Mouse (Mus musculus): ENCODE data around the gene Cela2a. TPM values are rescaled to one million over a fixed set of nuclear protein-coding genes. Genes with fewer than 3 reads are reported as not detected.

Gene Cela2a
- polyA plus RNA-seq, 1 experiment from 2014 or later = 0.18 TPM

DNA sequence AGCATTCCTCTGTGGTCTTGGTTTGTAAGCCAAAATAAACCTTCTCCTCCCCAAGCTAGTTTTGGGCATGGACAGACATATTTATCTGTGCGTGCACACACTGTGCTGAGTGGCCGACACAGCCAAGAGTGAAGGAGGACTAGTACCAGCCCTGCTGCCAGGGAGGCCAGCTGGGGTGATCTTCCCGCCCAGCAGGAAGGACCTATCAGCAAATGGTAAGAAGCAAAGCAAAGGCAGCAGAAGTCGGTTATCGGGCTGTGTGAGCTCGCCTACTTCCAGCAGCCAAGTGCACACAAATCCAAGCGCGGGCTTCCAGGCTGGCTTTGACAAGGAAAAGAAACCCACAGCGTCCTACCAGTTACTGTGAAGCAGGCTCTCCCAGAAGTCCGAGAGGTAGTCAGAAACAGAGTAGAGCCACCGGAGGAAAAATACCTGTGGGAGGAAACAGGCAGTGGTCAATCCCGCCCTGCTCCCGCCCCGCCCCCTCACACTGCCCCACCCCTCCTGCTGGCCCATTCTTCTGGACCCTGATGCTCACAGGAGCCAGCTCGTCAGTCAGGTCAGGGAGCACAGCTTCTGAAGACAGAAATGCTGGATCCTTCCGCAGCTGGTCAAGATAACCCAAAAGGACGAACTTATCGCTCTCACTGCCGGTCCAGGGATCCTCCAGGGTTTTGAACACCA, 58.5 kb downstream of the Cela2a start:
- H3K4me1 ChIP-seq (replicated peaks; ENCODE audit: insufficient read depth, low read length) = peaks cover 7% of the 10 kb centered on the region; the same call in 1 of the 2 replicates
- H3K27ac ChIP-seq = peak overlapping the region; percentile 65
- no peak overlapping the region for H3K9ac ChIP-seq (ENCODE audit: low read depth, low read length)
- H3K4me2 ChIP-seq (ENCODE audit: low read length) = no peak overlapping the region
- no peak for TF ChIP-seq CTCF (IDR thresholded peaks at IDR 0.05; ENCODE audit: low read depth)
- 61% methylated on average over 19 of the region's 19 CpGs for whole genome bisulfite sequencing
- H3K9me3 ChIP-seq (replicated peaks; ENCODE audit: low read length) = no peaks in the 10 kb centered on the region
- DNase-seq (ENCODE audit: low spot score) (peak; percentile 35), ATAC-seq (replicated peaks; ENCODE audit: low FRiP score, low read depth) (no peak)
- peaks cover 50% of the 10 kb centered on the region for H3K36me3 ChIP-seq (ENCODE audit: insufficient read depth, low read length)
- H3K4me3 ChIP-seq (replicated peaks; ENCODE audit: low read depth, low read length) = no peak overlapping the region
- H3K27me3 ChIP-seq (ENCODE audit: insufficient read depth, low read length) = no peaks in the 10 kb centered on the region

DNA sequence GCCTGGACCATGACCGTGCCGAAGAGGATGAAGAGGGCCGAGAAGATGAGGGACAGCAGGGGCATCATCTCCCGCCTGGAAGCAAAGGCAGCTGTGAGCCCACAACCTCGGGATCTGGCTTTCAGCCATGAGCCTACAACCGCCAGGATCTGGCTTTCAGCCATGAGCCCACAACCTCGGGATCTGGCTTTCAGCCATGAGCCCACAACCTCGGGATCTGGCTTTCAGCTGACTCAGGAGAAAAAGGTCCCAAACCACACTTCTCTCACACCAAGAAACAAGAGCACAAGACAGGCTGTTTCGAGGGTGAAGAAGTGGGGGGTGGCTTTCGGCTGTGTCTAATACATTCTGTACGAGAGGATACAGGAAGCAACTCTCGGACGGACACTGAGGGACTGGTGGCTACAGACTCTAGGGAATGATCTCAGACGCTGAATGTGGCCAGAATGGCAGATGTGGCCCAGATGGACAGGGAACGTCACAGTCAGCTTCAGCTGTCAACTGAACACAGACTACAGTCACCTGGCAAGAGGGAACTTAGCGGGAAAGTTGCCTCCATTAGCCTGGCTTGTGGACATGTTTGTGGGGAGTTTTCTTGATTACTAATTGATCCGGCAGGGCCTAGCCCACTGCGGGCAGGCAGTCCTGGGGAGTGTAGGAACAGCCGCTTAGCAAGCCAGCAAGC, 59.1 kb downstream of the Cela2a start:
- peak; percentile 67 for DNase-seq (ENCODE audit: low spot score)
- Histone ChIP-seq H3K27ac (peak overlapping the region; percentile 65; the same call in 1 of the 2 replicates), H3K4me2 (ENCODE audit: low read length) (no peak overlapping the region), H3K4me3 (replicated peaks; ENCODE audit: low read depth, low read length) (no peak overlapping the region), H3K4me1 (replicated peaks; ENCODE audit: insufficient read depth, low read length) (peaks cover 7% of the 10 kb centered on the region; the same call in 1 of the 2 replicates), H3K27me3 (ENCODE audit: insufficient read depth, low read length) (no peaks in the 10 kb centered on the region), H3K36me3 (ENCODE audit: insufficient read depth, low read length) (peaks cover 53% of the 10 kb centered on the region), H3K9me3 (replicated peaks; ENCODE audit: low read length) (no peaks in the 10 kb centered on the region), H3K9ac (ENCODE audit: low read depth, low read length) (no peak overlapping the region)
- TF ChIP-seq CTCF (IDR thresholded peaks at IDR 0.05; ENCODE audit: low read depth) = no peak
- no peak for ATAC-seq (replicated peaks; ENCODE audit: low FRiP score, low read depth)
- WGBS = 55% methylated on average over 19 of the region's 19 CpGs

DNA sequence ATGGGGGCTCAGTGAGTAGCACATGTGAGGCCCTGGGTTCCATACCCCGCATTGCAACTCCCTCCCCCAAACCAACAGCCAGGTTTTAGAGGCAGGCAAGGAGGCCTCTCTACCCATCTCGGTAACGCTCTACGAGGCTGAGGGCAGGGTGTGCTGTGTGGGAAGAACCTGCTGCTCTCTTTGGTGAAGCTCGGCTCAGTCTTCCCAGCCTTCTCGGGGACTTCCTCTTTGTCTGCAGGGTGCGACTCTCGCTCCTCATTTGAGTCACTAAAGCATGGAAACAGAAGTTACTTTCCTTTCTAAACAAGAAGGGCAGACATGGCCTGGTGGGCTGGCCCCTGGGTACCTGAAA, 59.7 kb downstream of the Cela2a start:
- Histone ChIP-seq H3K36me3 (ENCODE audit: insufficient read depth, low read length) (peaks cover 53% of the 10 kb centered on the region), H3K4me3 (replicated peaks; ENCODE audit: low read depth, low read length) (no peak overlapping the region), H3K27ac (peak overlapping the region; percentile 65; the same call in 1 of the 2 replicates), H3K9me3 (replicated peaks; ENCODE audit: low read length) (no peaks in the 10 kb centered on the region), H3K4me2 (ENCODE audit: low read length) (no peak overlapping the region), H3K9ac (ENCODE audit: low read depth, low read length) (no peak overlapping the region), H3K4me1 (replicated peaks; ENCODE audit: insufficient read depth, low read length) (peaks cover 7% of the 10 kb centered on the region; the same call in 1 of the 2 replicates), H3K27me3 (ENCODE audit: insufficient read depth, low read length) (no peaks in the 10 kb centered on the region)
- ATAC-seq (replicated peaks; ENCODE audit: low FRiP score, low read depth) (no peak), DNase-seq (ENCODE audit: low spot score) (no peak)
- 64% methylated on average over 8 of the region's 8 CpGs for WGBS
- TF ChIP-seq CTCF (IDR thresholded peaks at IDR 0.05; ENCODE audit: low read depth) = no peak

DNA sequence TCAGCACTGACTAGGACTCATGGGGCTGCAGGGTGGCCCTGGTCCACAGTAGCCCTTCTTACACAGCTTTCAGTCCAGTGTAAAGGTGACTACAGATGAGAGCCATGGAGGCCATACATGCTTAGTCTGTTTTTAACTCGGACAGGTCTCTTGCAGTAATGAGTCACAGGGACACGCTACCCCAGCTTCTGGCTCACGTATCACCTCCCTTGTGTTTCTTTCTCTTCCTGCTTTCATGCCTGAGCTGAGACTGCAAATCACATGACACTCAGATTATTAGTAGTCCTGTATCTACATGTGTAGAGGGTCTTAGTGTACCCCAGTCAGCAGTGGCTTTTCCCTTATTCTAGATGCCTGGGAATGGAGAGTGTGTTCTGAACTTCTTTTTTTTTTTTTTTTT, 61.0 kb downstream of the Cela2a start:
- WGBS = 91% methylated on average over 3 of the region's 3 CpGs
- no peak overlapping the region for H3K4me3 ChIP-seq (replicated peaks; ENCODE audit: low read depth, low read length)
- TF ChIP-seq CTCF (IDR thresholded peaks at IDR 0.05; ENCODE audit: low read depth) = no peak
- no peak overlapping the region for H3K27ac ChIP-seq
- no peak overlapping the region for H3K4me2 ChIP-seq (ENCODE audit: low read length)
- no peaks in the 10 kb centered on the region for H3K27me3 ChIP-seq (ENCODE audit: insufficient read depth, low read length)
- peaks cover 44% of the 10 kb centered on the region for H3K36me3 ChIP-seq (ENCODE audit: insufficient read depth, low read length)
- H3K9ac ChIP-seq (ENCODE audit: low read depth, low read length) = no peak overlapping the region
- H3K9me3 ChIP-seq (replicated peaks; ENCODE audit: low read length) = no peaks in the 10 kb centered on the region
- DNase-seq (ENCODE audit: low spot score) (no peak), ATAC-seq (replicated peaks; ENCODE audit: low FRiP score, low read depth) (no peak)
- H3K4me1 ChIP-seq (replicated peaks; ENCODE audit: insufficient read depth, low read length) = peaks cover 7% of the 10 kb centered on the region; the same call in 1 of the 2 replicates

Other genes starting within 250 kb of the Cela2a start
- 58.1 and 64.6 TPM in 2 replicates for gene Fblim1, start 220.1 kb downstream of the Cela2a start, polyA plus RNA-seq (2015; fragmentation: Nextera tagmentation; extraction: Ambion mirVana)
- 7.7 and 9.5 TPM in 2 replicates for gene Tmem82, start 207.5 kb downstream of the Cela2a start, polyA plus RNA-seq (2015; fragmentation: Nextera tagmentation; extraction: Ambion mirVana)
- 1.9 and 2.3 TPM in 2 replicates for gene Slc25a34, start 202.3 kb downstream of the Cela2a start, polyA plus RNA-seq (2015; fragmentation: Nextera tagmentation; extraction: Ambion mirVana)
- 6.0 and 6.2 TPM in 2 replicates for gene Plekhm2, start 161.3 kb downstream of the Cela2a start, polyA plus RNA-seq (2015; fragmentation: Nextera tagmentation; extraction: Ambion mirVana)
- gene Rsc1a1, start 140.6 kb downstream of the Cela2a start, polyA plus RNA-seq (2015; fragmentation: Nextera tagmentation; extraction: Ambion mirVana) = not detected in 2 replicates
- gene Ddi2, start 102.7 kb downstream of the Cela2a start, polyA plus RNA-seq (2015; fragmentation: Nextera tagmentation; extraction: Ambion mirVana) = 16.4 and 16.8 TPM in 2 replicates
- gene Agmat, start 79.5 kb downstream of the Cela2a start, polyA plus RNA-seq (2015; fragmentation: Nextera tagmentation; extraction: Ambion mirVana) = 1.4 and 1.8 TPM in 2 replicates
- 4.8 and 5.2 TPM in 2 replicates for gene Dnajc16, start 35.2 kb downstream of the Cela2a start, polyA plus RNA-seq (2015; fragmentation: Nextera tagmentation; extraction: Ambion mirVana)
- gene Casp9, start 32.5 kb downstream of the Cela2a start, polyA plus RNA-seq (2015; fragmentation: Nextera tagmentation; extraction: Ambion mirVana) = 20.0 and 23.0 TPM in 2 replicates
- not detected in 2 replicates for gene Ctrc, start 20.2 kb upstream of the Cela2a start, polyA plus RNA-seq (2015; fragmentation: Nextera tagmentation; extraction: Ambion mirVana)
- gene Efhd2, start 48.8 kb upstream of the Cela2a start, polyA plus RNA-seq (2015; fragmentation: Nextera tagmentation; extraction: Ambion mirVana) = 48.3 and 51.3 TPM in 2 replicates
- 0.32 and 0.50 TPM in 2 replicates for gene Fhad1, start 188.9 kb upstream of the Cela2a start, polyA plus RNA-seq (2015; fragmentation: Nextera tagmentation; extraction: Ambion mirVana)

Data from kidney, postnatal 0 days (tissue).